Mouse (Mus musculus): ENCODE measurements around the gene Anxa11. TPM values are rescaled to one million over a fixed set of nuclear protein-coding genes. Genes with fewer than 3 reads are reported as not detected.

The Anxa11 gene
- polyA plus RNA-seq, 1 experiment from 2014 or later = 3.5 TPM

GRCm38 (mm10) chr14:25855241-25855885 lies 13.4 kb downstream of the Anxa11 start:
- H3K4me2 ChIP-seq (ENCODE audit: low read depth) = no peak overlapping the region
- ATAC-seq (ENCODE audit: insufficient read depth, low FRiP score, low TSS enrichment) (no peak), DNase-seq (ENCODE audit: low spot score) (no peak)
- no peaks in the 10 kb centered on the region for H3K9me3 ChIP-seq (ENCODE audit: control insufficient read depth, low read length)
- H3K36me3 ChIP-seq (ENCODE audit: control insufficient read depth, insufficient read depth, low read length) = no peaks in the 10 kb centered on the region
- WGBS = 78% methylated on average over 8 of the region's 8 CpGs
- no peak overlapping the region for H3K27ac ChIP-seq (ENCODE audit: low read depth, low read length)
- H3K27me3 ChIP-seq (ENCODE audit: control insufficient read depth, insufficient read depth, low read length) = no peaks in the 10 kb centered on the region
- H3K9ac ChIP-seq (ENCODE audit: low read length) = no peak overlapping the region
- no peak overlapping the region for H3K4me3 ChIP-seq (ENCODE audit: low read depth, low read length)
- H3K4me1 ChIP-seq (ENCODE audit: control insufficient read depth, insufficient read depth, low read length) = no peaks in the 10 kb centered on the region

- DNase-seq (ENCODE audit: low spot score) (no peak), ATAC-seq (ENCODE audit: insufficient read depth, low FRiP score, low TSS enrichment) (no peak)
- no peaks in the 10 kb centered on the region for H3K27me3 ChIP-seq (ENCODE audit: control insufficient read depth, insufficient read depth, low read length)
- H3K9me3 ChIP-seq (ENCODE audit: control insufficient read depth, low read length) = no peaks in the 10 kb centered on the region
- H3K4me3 ChIP-seq (ENCODE audit: low read depth, low read length) = no peak overlapping the region
- no peak overlapping the region for H3K4me2 ChIP-seq (ENCODE audit: low read depth)
- 43% methylated on average over 3 of the region's 3 CpGs for WGBS
- no peak overlapping the region for H3K27ac ChIP-seq (ENCODE audit: low read depth, low read length)
- H3K9ac ChIP-seq (ENCODE audit: low read length) = no peak overlapping the region
- H3K4me1 ChIP-seq (ENCODE audit: control insufficient read depth, insufficient read depth, low read length) = no peaks in the 10 kb centered on the region
- no peaks in the 10 kb centered on the region for H3K36me3 ChIP-seq (ENCODE audit: control insufficient read depth, insufficient read depth, low read length)
These were observed 15.2 kb downstream of the Anxa11 start for GRCm38 (mm10) chr14:25857168-25857621.

GRCm38 (mm10) chr14:25857940-25858339 lies 16.0 kb downstream of the Anxa11 start:
- Histone ChIP-seq H3K4me3 (ENCODE audit: low read depth, low read length) (no peak overlapping the region), H3K4me2 (ENCODE audit: low read depth) (no peak overlapping the region), H3K27me3 (ENCODE audit: control insufficient read depth, insufficient read depth, low read length) (no peaks in the 10 kb centered on the region), H3K9ac (ENCODE audit: low read length) (no peak overlapping the region), H3K36me3 (ENCODE audit: control insufficient read depth, insufficient read depth, low read length) (no peaks in the 10 kb centered on the region), H3K27ac (ENCODE audit: low read depth, low read length) (no peak overlapping the region), H3K9me3 (ENCODE audit: control insufficient read depth, low read length) (no peaks in the 10 kb centered on the region), H3K4me1 (ENCODE audit: control insufficient read depth, insufficient read depth, low read length) (no peaks in the 10 kb centered on the region)
- WGBS = 90% methylated on average over 8 of the region's 8 CpGs
- ATAC-seq (ENCODE audit: insufficient read depth, low FRiP score, low TSS enrichment) = no peak
- no peak for DNase-seq (ENCODE audit: low spot score)

GRCm38 (mm10) chr14:25861771-25862530 lies 20.0 kb downstream of the Anxa11 start:
- Histone ChIP-seq H3K4me3 (ENCODE audit: low read depth, low read length) (no peak overlapping the region), H3K4me2 (ENCODE audit: low read depth) (no peak overlapping the region), H3K9ac (ENCODE audit: low read length) (no peak overlapping the region), H3K4me1 (ENCODE audit: control insufficient read depth, insufficient read depth, low read length) (no peaks in the 10 kb centered on the region), H3K27me3 (ENCODE audit: control insufficient read depth, insufficient read depth, low read length) (no peaks in the 10 kb centered on the region), H3K27ac (ENCODE audit: low read depth, low read length) (no peak overlapping the region), H3K9me3 (ENCODE audit: control insufficient read depth, low read length) (no peaks in the 10 kb centered on the region), H3K36me3 (ENCODE audit: control insufficient read depth, insufficient read depth, low read length) (no peaks in the 10 kb centered on the region)
- DNase-seq (ENCODE audit: low spot score) (no peak), ATAC-seq (ENCODE audit: insufficient read depth, low FRiP score, low TSS enrichment) (no peak)
- WGBS = 91% methylated on average over 13 of the region's 13 CpGs

GRCm38 (mm10) chr14:25863721-25864120 lies 21.8 kb downstream of the Anxa11 start:
- no peak overlapping the region for H3K9ac ChIP-seq (ENCODE audit: low read length)
- H3K27ac ChIP-seq (ENCODE audit: low read depth, low read length) = no peak overlapping the region
- WGBS = 76% methylated on average over 2 of the region's 2 CpGs
- no peak overlapping the region for H3K4me2 ChIP-seq (ENCODE audit: low read depth)
- ATAC-seq (ENCODE audit: insufficient read depth, low FRiP score, low TSS enrichment) = no peak
- no peak overlapping the region for H3K4me3 ChIP-seq (ENCODE audit: low read depth, low read length)
- H3K36me3 ChIP-seq (ENCODE audit: control insufficient read depth, insufficient read depth, low read length) = no peaks in the 10 kb centered on the region
- DNase-seq (ENCODE audit: low spot score) = no peak
- no peaks in the 10 kb centered on the region for H3K9me3 ChIP-seq (ENCODE audit: control insufficient read depth, low read length)
- H3K4me1 ChIP-seq (ENCODE audit: control insufficient read depth, insufficient read depth, low read length) = no peaks in the 10 kb centered on the region
- H3K27me3 ChIP-seq (ENCODE audit: control insufficient read depth, insufficient read depth, low read length) = no peaks in the 10 kb centered on the region

- Histone ChIP-seq H3K27me3 (ENCODE audit: control insufficient read depth, insufficient read depth, low read length) (no peaks in the 10 kb centered on the region), H3K9me3 (ENCODE audit: control insufficient read depth, low read length) (no peaks in the 10 kb centered on the region), H3K27ac (ENCODE audit: low read depth, low read length) (no peak overlapping the region), H3K9ac (ENCODE audit: low read length) (no peak overlapping the region), H3K4me2 (ENCODE audit: low read depth) (no peak overlapping the region), H3K4me1 (ENCODE audit: control insufficient read depth, insufficient read depth, low read length) (no peaks in the 10 kb centered on the region), H3K4me3 (ENCODE audit: low read depth, low read length) (no peak overlapping the region), H3K36me3 (ENCODE audit: control insufficient read depth, insufficient read depth, low read length) (no peaks in the 10 kb centered on the region)
- no peak for DNase-seq (ENCODE audit: low spot score)
- WGBS = 78% methylated on average over 5 of the region's 5 CpGs
- ATAC-seq (ENCODE audit: insufficient read depth, low FRiP score, low TSS enrichment) = no peak
These were observed 23.3 kb downstream of the Anxa11 start for GRCm38 (mm10) chr14:25865251-25865650.

GRCm38 (mm10) chr14:25866384-25866783 lies 24.4 kb downstream of the Anxa11 start:
- H3K36me3 ChIP-seq (ENCODE audit: control insufficient read depth, insufficient read depth, low read length) = no peaks in the 10 kb centered on the region
- no peak overlapping the region for H3K4me3 ChIP-seq (ENCODE audit: low read depth, low read length)
- no peak for DNase-seq (ENCODE audit: low spot score)
- H3K27me3 ChIP-seq (ENCODE audit: control insufficient read depth, insufficient read depth, low read length) = no peaks in the 10 kb centered on the region
- H3K27ac ChIP-seq (ENCODE audit: low read depth, low read length) = no peak overlapping the region
- no peak overlapping the region for H3K9ac ChIP-seq (ENCODE audit: low read length)
- no peaks in the 10 kb centered on the region for H3K9me3 ChIP-seq (ENCODE audit: control insufficient read depth, low read length)
- H3K4me2 ChIP-seq (ENCODE audit: low read depth) = no peak overlapping the region
- 89% methylated on average over 6 of the region's 6 CpGs for WGBS
- ATAC-seq (ENCODE audit: insufficient read depth, low FRiP score, low TSS enrichment) = no peak
- H3K4me1 ChIP-seq (ENCODE audit: control insufficient read depth, insufficient read depth, low read length) = no peaks in the 10 kb centered on the region

- H3K9me3 ChIP-seq (ENCODE audit: control insufficient read depth, low read length) = no peaks in the 10 kb centered on the region
- no peaks in the 10 kb centered on the region for H3K27me3 ChIP-seq (ENCODE audit: control insufficient read depth, insufficient read depth, low read length)
- no peak overlapping the region for H3K27ac ChIP-seq (ENCODE audit: low read depth, low read length)
- no peak overlapping the region for H3K4me2 ChIP-seq (ENCODE audit: low read depth)
- no peaks in the 10 kb centered on the region for H3K4me1 ChIP-seq (ENCODE audit: control insufficient read depth, insufficient read depth, low read length)
- ATAC-seq (ENCODE audit: insufficient read depth, low FRiP score, low TSS enrichment) (no peak), DNase-seq (ENCODE audit: low spot score) (no peak)
- no peak overlapping the region for H3K9ac ChIP-seq (ENCODE audit: low read length)
- H3K4me3 ChIP-seq (ENCODE audit: low read depth, low read length) = no peak overlapping the region
- WGBS = 84% methylated on average over 11 of the region's 11 CpGs
- no peaks in the 10 kb centered on the region for H3K36me3 ChIP-seq (ENCODE audit: control insufficient read depth, insufficient read depth, low read length)
These were observed 24.9 kb downstream of the Anxa11 start for GRCm38 (mm10) chr14:25866832-25867231.

GRCm38 (mm10) chr14:25867834-25868233 lies 25.9 kb downstream of the Anxa11 start:
- no peaks in the 10 kb centered on the region for H3K4me1 ChIP-seq (ENCODE audit: control insufficient read depth, insufficient read depth, low read length)
- H3K9ac ChIP-seq (ENCODE audit: low read length) = no peak overlapping the region
- no peaks in the 10 kb centered on the region for H3K9me3 ChIP-seq (ENCODE audit: control insufficient read depth, low read length)
- no peak overlapping the region for H3K27ac ChIP-seq (ENCODE audit: low read depth, low read length)
- no peak for ATAC-seq (ENCODE audit: insufficient read depth, low FRiP score, low TSS enrichment)
- H3K4me2 ChIP-seq (ENCODE audit: low read depth) = no peak overlapping the region
- H3K27me3 ChIP-seq (ENCODE audit: control insufficient read depth, insufficient read depth, low read length) = no peaks in the 10 kb centered on the region
- 70% methylated on average over 6 of the region's 6 CpGs for WGBS
- no peak overlapping the region for H3K4me3 ChIP-seq (ENCODE audit: low read depth, low read length)
- no peaks in the 10 kb centered on the region for H3K36me3 ChIP-seq (ENCODE audit: control insufficient read depth, insufficient read depth, low read length)
- no peak for DNase-seq (ENCODE audit: low spot score)

Measured in neural tube, embryonic 11.5 days (tissue).